Mouse (Mus musculus) lung, adult 2 months (tissue): ENCODE data around the gene Man1c1. TPM values are rescaled to one million over a fixed set of nuclear protein-coding genes. Genes with fewer than 3 reads are reported as not detected.

ENCODE experiments used
- DNase-seq: peaks from one replicate; pipeline ENCODE4 v3.0.0; 2022
- H3K4me1 ChIP-seq: fragments of 200-500 bp; 2 replicates; pipeline ENCODE4 v1.6.1; 2011; ENCODE audit warnings: low read length; ENCODE audit not compliant: control insufficient read depth, insufficient read depth
- H3K4me3 ChIP-seq: fragments of 200-500 bp; replicated peaks from 2 replicates; pipeline ENCODE3; 2011; ENCODE audit warnings: low read depth, mild to moderate bottlenecking, control low read depth, low read length; ENCODE audit errors: extremely low read depth
- CTCF ChIP-seq: fragments of 200-500 bp; IDR thresholded peaks from 2 replicates; pipeline ENCODE4 v1.5.1; 2011; ENCODE audit warnings: mild to moderate bottlenecking, low read length, control low read depth; ENCODE audit not compliant: insufficient read depth
- POLR2A ChIP-seq: fragments of 200-500 bp; IDR thresholded peaks from 2 replicates; pipeline ENCODE4 v1.6.1; 2011; ENCODE audit warnings: low read depth, mild to moderate bottlenecking, control low read depth, low read length, borderline replicate concordance; ENCODE audit errors: extremely low read depth
- WGBS: fragments of 180-500 bp; shearing (Covaris S2); methylation state at CpG from one replicate; pipeline ENCODE4 v1.1.7; 2018; 5-methylcytosine and 5-hydroxymethylcytosine counted together
- polyA plus RNA-seq: library from polyadenylated mRNA; depleted of rRNA; stranded (reverse); fragments of >200 nt; gene quantifications from 2 replicates; pipeline ENCODE4 v1.2.3, GENCODE M21; 2012; rRNA removed

Man1c1 gene
- polyA plus RNA-seq, 1 experiment = 15.7 TPM

- TF ChIP-seq POLR2A = no peak
- no peak for TF ChIP-seq CTCF
- peak; percentile 34 for DNase-seq
- WGBS = 62% methylated on average over 7 of the region's 7 CpGs
- Histone ChIP-seq H3K4me1 (peaks cover 4% of the 10 kb centered on the region), H3K4me3 (no peak overlapping the region)
Measured at GRCm38 (mm10) chr4:134515614-134516013, 188.5 kb downstream of the Man1c1 start.

DNA sequence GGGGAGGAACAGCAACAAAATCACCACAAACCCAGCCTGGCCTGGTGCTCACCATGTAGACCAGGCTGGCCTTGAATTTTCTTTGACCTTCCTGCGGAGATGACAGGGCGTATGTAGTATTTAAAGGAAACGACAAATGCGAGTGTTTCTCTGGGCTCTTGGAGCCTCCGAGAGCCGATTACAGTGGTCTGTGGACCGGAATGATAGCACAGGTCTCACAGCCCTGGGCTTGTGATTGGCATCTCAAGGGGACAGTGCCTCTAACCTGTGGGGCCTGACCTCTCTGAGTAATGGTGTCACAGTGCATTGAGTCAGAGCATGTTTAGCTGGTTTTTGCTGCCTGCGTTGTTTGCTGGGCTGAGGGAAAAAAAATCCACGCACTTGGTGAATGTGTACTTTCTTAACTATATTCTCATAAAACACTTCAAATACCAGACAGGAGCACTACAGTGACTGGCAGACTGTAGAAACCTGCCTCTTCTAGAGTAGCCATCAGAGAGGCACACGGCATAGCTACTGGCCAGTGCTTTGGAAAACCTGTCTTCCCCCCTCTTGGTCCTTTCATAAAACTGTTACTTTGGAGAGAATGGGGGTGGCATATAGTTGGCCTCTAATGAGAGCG, 189.7 kb downstream of the Man1c1 start:
- Histone ChIP-seq H3K4me1 (peaks cover 4% of the 10 kb centered on the region), H3K4me3 (no peak overlapping the region)
- TF ChIP-seq CTCF (no peak), POLR2A (no peak)
- 72% methylated on average over 11 of the region's 11 CpGs for WGBS
- no peak for DNase-seq

DNA sequence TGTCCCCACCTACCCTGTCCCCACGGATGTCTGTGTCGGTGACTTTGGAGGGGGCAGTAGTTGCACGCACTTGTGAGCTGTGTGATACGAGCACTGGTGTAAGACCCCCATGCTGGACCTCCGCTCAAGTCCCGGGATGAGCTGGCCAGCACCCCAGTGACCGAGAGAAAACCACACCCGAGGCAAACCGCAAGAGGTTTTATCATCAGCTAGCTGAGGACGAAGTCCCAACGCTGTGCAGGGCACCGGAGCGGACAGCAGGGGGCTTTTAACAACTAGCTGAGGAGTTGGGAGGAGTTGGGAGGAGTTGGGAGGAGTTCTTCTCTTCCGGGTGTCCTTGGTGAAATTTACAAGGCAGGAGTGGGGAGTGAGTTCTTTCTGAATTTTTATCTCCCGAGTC, 191.3 kb downstream of the Man1c1 start:
- peaks cover 4% of the 10 kb centered on the region for H3K4me1 ChIP-seq
- 10% methylated on average over 15 of the region's 15 CpGs for WGBS
- no peak overlapping the region for H3K4me3 ChIP-seq
- peak; percentile 61 for TF ChIP-seq CTCF
- no peak for TF ChIP-seq POLR2A
- peak; percentile 35 for DNase-seq

- no peak for DNase-seq
- WGBS = 46% methylated on average over 6 of the region's 6 CpGs
- Histone ChIP-seq H3K4me1 (peaks cover 4% of the 10 kb centered on the region), H3K4me3 (no peak overlapping the region)
- no peak for TF ChIP-seq CTCF
- no peak for TF ChIP-seq POLR2A
Measured at GRCm38 (mm10) chr4:134511730-134512129, 192.4 kb downstream of the Man1c1 start.

Other genes starting within 250 kb of the Man1c1 start
- gene Stmn1, start 236.0 kb downstream of the Man1c1 start, polyA plus RNA-seq = 18.8 and 38.6 TPM in 2 replicates
- 146 and 205 TPM in 2 replicates for gene Paqr7, start 207.6 kb downstream of the Man1c1 start, polyA plus RNA-seq
- gene Aunip, start 193.3 kb downstream of the Man1c1 start, polyA plus RNA-seq = not detected in 2 replicates
- 115 and 169 TPM in 2 replicates for gene Mtfr1l, start 168.9 kb downstream of the Man1c1 start, polyA plus RNA-seq
- 36.2 and 42.2 TPM in 2 replicates for gene Selenon, start 152.1 kb downstream of the Man1c1 start, polyA plus RNA-seq
- 23.3 and 30.6 TPM in 2 replicates for gene Ldlrap1, start 63.7 kb upstream of the Man1c1 start, polyA plus RNA-seq
- 7.8 and 9.2 TPM in 2 replicates for gene Maco1, start 149.1 kb upstream of the Man1c1 start, polyA plus RNA-seq
- 0.14 TPM in 1 of 2 replicates, not detected in the other for gene Rhd, start 160.2 kb upstream of the Man1c1 start, polyA plus RNA-seq
- 125 and 169 TPM in 2 replicates for gene Tmem50a, start 210.7 kb upstream of the Man1c1 start, polyA plus RNA-seq
- gene Rsrp1, start 219.3 kb upstream of the Man1c1 start, polyA plus RNA-seq = 533 and 883 TPM in 2 replicates
- gene Syf2, start 226.6 kb upstream of the Man1c1 start, polyA plus RNA-seq = 25.7 and 43.4 TPM in 2 replicates